Mouse (Mus musculus) cerebellum, adult 2 months (tissue): ENCODE results near the gene Impg1. TPM values are rescaled to one million over a fixed set of nuclear protein-coding genes. Genes with fewer than 3 reads are reported as not detected.

Source experiments
- DNase-seq, 2 experiments: peaks; one replicate each; pipeline ENCODE4 v3.0.0; 2021
- H3K27ac ChIP-seq: fragments of 200-500 bp; 2 replicates; pipeline ENCODE4 v1.5.1; 2012; ENCODE audit warnings: low read length, control low read depth, inconsistent platforms; ENCODE audit not compliant: insufficient read depth
- H3K27me3 ChIP-seq: fragments of 200-500 bp; 2 replicates; pipeline ENCODE4 v1.6.1; 2012; ENCODE audit warnings: inconsistent platforms, mild to moderate bottlenecking, low read length, moderate library complexity; ENCODE audit not compliant: control insufficient read depth, insufficient read depth
- H3K4me1 ChIP-seq: fragments of 200-500 bp; 2 replicates; pipeline ENCODE4 v1.6.1; 2011; ENCODE audit warnings: low read length; ENCODE audit not compliant: control insufficient read depth, insufficient read depth
- H3K4me3 ChIP-seq: fragments of 200-500 bp; replicated peaks from 2 replicates; pipeline ENCODE3; 2011; ENCODE audit warnings: mild to moderate bottlenecking, low read depth, low read length, control low read depth; ENCODE audit not compliant: insufficient read depth
- CTCF ChIP-seq: fragments of 200-500 bp; IDR thresholded peaks from 2 replicates; pipeline ENCODE4 v1.5.1; 2011; ENCODE audit warnings: low read depth, mild to moderate bottlenecking, control low read depth, low read length, moderate library complexity, borderline replicate concordance; ENCODE audit not compliant: insufficient read depth
- POLR2A ChIP-seq: fragments of 200-500 bp; IDR thresholded peaks from 2 replicates; pipeline ENCODE4 v1.6.1; 2011; ENCODE audit warnings: low read length, control low read depth, borderline replicate concordance; ENCODE audit not compliant: insufficient read depth
- WGBS: fragments of 180-500 bp; shearing (Covaris S2); methylation state at CpG from one replicate; pipeline ENCODE4 v1.1.7; 2018; 5-methylcytosine and 5-hydroxymethylcytosine counted together
- polyA plus RNA-seq: library from polyadenylated mRNA; depleted of rRNA; stranded (reverse); fragments of >200 nt; gene quantifications from 2 replicates; pipeline ENCODE4 v1.2.3, GENCODE M21; 2012

The Impg1 gene
- polyA plus RNA-seq, 1 experiment, result 0.25 TPM

DNA sequence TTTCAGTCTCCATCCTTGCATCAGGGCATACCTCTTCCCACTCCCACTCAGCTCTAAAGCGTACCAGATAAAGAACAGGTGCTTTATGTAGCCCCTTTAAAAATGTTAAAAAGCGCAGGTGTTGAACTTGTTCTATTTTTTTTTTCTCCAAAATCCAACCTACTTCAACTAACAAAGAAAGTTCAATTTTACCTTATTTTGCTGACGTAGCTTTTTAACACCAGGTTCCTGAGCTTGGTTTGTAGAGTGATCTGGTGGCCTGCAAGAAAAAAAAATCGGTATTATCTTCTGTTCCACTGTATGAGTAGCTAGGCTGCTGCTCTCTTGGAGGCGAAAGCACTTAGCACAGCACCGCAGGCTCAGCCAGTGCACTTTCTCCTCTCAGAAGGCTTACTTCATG is 149.4 kb downstream of the Impg1 start:
- Histone ChIP-seq H3K4me3 (no peak overlapping the region), H3K27me3 (no peaks in the 10 kb centered on the region), H3K4me1 (no peaks in the 10 kb centered on the region), H3K27ac (no peak overlapping the region)
- TF ChIP-seq CTCF (no peak), POLR2A (no peak)
- DNase-seq, result no peak
- WGBS, result 95% methylated on average over 6 of the region's 6 CpGs

DNA sequence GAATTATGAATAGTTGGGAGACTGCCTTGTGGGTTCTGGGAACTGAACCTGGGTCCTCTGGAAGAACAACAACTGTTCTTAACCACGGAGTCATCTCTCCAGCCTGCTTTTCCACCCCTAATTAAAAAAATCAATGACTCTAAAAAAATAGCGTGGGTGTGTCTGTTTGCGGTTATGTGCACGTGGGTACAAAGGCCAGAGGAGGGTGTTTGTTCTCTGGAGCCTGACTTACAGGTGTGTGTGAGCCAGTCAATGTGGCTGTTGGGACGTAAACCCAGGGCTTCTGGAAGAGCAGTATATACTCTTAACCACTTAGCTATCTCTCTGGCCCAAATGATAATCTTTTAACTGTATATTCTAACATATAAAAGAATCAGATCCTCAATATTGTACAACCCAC is 151.7 kb downstream of the Impg1 start:
- WGBS, result 85% methylated on average over 5 of the region's 5 CpGs
- no peak overlapping the region for H3K27ac ChIP-seq
- DNase-seq, result no peak

DNA sequence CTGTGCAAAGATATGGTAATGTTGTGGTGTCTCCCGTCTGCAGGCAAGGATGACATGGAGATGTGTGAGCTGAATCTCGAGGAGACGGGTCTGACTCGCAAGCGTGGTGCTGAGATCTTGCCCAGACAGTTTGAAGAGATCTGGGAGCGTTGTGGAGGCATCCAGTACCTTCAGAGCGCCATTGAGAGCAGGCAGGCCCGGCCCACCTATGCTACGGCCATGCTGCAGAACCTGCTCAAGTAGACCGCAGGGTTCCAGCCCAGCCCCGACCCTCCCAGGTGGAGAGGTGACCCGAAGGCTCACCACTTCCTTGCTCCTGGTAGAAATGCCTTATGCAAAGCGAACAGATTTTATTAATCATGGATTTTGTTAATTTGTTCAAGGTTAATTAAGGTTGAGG is 157.7 kb downstream of the Impg1 start:
- 86% methylated on average over 13 of the region's 13 CpGs for WGBS
- Histone ChIP-seq H3K4me1 (no peaks in the 10 kb centered on the region), H3K27me3 (no peaks in the 10 kb centered on the region), H3K4me3 (no peak overlapping the region), H3K27ac (no peak overlapping the region)
- DNase-seq, result no peak
- TF ChIP-seq CTCF (no peak), POLR2A (no peak)

More for the DNA sequence above, 151.7 kb downstream of the Impg1 start:
- no peak for TF ChIP-seq POLR2A
- TF ChIP-seq CTCF, result no peak
- H3K27me3 ChIP-seq, result no peaks in the 10 kb centered on the region
- no peaks in the 10 kb centered on the region for H3K4me1 ChIP-seq
- no peak overlapping the region for H3K4me3 ChIP-seq

GRCm38 (mm10) chr9:80306853-80307252 is 158.4 kb downstream of the Impg1 start:
- Histone ChIP-seq H3K27me3 (no peaks in the 10 kb centered on the region), H3K4me3 (no peak overlapping the region), H3K4me1 (no peaks in the 10 kb centered on the region), H3K27ac (no peak overlapping the region)
- WGBS, result 18% methylated on average over 11 of the region's 11 CpGs
- no peak for TF ChIP-seq POLR2A
- TF ChIP-seq CTCF, result no peak
- no peak for DNase-seq

GRCm38 (mm10) chr9:80306390-80306789 is 158.9 kb downstream of the Impg1 start:
- WGBS, result 54% methylated on average over 4 of the region's 4 CpGs
- Histone ChIP-seq H3K4me1 (no peaks in the 10 kb centered on the region), H3K27me3 (no peaks in the 10 kb centered on the region), H3K27ac (no peak overlapping the region), H3K4me3 (no peak overlapping the region)
- no peak for DNase-seq
- no peak for TF ChIP-seq CTCF
- no peak for TF ChIP-seq POLR2A

GRCm38 (mm10) chr9:80303518-80303917 is 161.8 kb downstream of the Impg1 start:
- H3K27me3 ChIP-seq, result no peaks in the 10 kb centered on the region
- WGBS, result 78% methylated on average over 4 of the region's 4 CpGs
- H3K27ac ChIP-seq, result no peak overlapping the region
- no peak for DNase-seq
- TF ChIP-seq POLR2A (no peak), CTCF (no peak)
- H3K4me3 ChIP-seq, result no peak overlapping the region
- no peaks in the 10 kb centered on the region for H3K4me1 ChIP-seq

DNA sequence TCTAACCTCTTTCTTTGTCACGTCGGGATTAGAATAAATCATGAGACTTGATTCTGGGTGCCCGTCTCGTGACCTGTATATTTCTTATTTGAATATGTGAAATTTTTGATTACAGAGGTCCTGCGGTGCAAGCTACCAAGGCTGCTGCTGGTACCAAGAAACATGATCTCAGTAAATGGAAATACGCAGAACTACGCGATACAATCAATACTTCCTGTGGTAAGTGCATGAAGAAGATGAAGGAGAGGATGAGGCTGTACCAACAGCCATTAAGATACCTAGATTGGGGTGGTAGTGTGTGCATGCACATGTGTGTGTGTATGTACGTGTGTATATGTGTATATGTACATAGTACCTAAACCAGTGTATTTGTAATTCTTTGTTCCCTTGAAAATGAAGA is 166.2 kb downstream of the Impg1 start:
- 94% methylated on average over 9 of the region's 9 CpGs for WGBS
- DNase-seq, result no peak
- Histone ChIP-seq H3K27ac (no peak overlapping the region), H3K4me1 (no peaks in the 10 kb centered on the region), H3K4me3 (no peak overlapping the region), H3K27me3 (no peaks in the 10 kb centered on the region)
- TF ChIP-seq CTCF (no peak), POLR2A (no peak)

GRCm38 (mm10) chr9:80296086-80296485 is 169.2 kb downstream of the Impg1 start:
- WGBS, result 49% methylated on average over 4 of the region's 4 CpGs
- H3K27me3 ChIP-seq, result no peaks in the 10 kb centered on the region
- H3K4me3 ChIP-seq, result no peak overlapping the region
- no peak for DNase-seq
- H3K27ac ChIP-seq, result no peak overlapping the region
- H3K4me1 ChIP-seq, result no peaks in the 10 kb centered on the region
- TF ChIP-seq POLR2A (no peak), CTCF (no peak)

DNA sequence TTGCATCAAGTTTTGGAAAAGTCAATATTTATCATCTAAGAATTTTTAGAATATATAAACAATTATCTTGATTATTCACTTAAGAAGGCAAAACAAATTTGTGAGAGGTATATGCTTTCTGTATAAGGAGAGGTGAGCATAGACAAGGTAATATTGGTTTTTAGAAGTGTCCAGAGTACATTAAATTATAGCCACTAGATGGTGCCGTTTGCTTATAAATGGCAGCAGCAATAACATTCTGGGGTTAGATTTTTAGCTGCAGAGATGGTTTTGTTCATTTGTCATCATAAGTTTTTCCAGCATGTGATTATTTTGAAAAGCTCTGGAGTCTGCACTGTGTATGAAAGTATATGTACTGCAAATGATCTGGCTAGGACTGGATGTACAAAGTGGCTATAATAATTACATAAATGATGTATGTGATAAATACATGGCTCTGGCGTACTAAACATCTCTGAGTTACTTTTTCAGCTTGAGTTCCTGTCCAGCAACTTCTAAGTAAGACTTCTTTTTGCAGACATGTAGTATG is 172.2 kb downstream of the Impg1 start:
- Histone ChIP-seq H3K4me3 (no peak overlapping the region), H3K4me1 (no peaks in the 10 kb centered on the region), H3K27ac (no peak overlapping the region), H3K27me3 (no peaks in the 10 kb centered on the region)
- peak in 1 of 2 experiments; percentile 6 for DNase-seq
- WGBS, result 56% methylated on average over 2 of the region's 2 CpGs
- TF ChIP-seq CTCF, result no peak
- TF ChIP-seq POLR2A, result no peak
